In the genomic region with DNA sequence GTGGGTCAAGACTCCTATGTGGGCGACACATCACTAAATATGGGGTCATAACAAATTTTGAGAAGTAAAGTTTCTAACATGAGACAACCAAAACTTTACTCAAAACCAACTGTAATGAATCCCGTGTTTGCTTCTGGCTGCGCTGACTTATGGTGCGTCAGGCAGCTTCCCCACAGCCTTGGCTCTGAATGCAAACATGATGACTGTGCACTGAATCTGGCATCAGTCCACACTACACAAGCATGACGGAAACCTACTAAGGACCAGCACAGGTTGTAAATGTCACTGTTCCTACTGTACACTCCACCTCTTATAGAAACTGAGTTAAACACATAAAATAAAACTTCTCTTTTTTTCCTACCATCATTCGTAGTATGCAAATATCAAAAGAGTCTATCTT, we compare ENCODE assay signal across 9 mouse cellular contexts. TPM values are rescaled to one million over a fixed set of nuclear protein-coding genes. Genes with fewer than 3 reads are reported as not detected.
A peak's percentile ranks its signal among the peaks of the same experiment; 100 is the strongest.
DNase-seq lines count a peak whose midpoint lies in the region; ATAC-seq and TF ChIP-seq lines count a peak whose summit lies in the region.
"Had no signal": no experiment of that assay in that cellular context is flagged by ENCODE, and none has a peak within 500 bp of the region (broad histone marks: within the 10 kb centered on the region; RNA-seq: fewer than 3 reads in every experiment).

No protein-coding gene starts in this region.

- no peaks in the 10 kb centered on the region for H3K27me3 ChIP-seq in lung, embryonic 14.5 days (ENCODE audit: insufficient read depth, low read length)
- H3K27me3 ChIP-seq in forebrain, embryonic 10.5 days (ENCODE audit: poor library complexity, severe bottlenecking): no peaks in the 10 kb centered on the region
- H3K27me3 ChIP-seq: lung, embryonic 15.5 days had no signal

- H3K27ac ChIP-seq in lung, embryonic 14.5 days (ENCODE audit: low read depth): no peak overlapping the region
- H3K27ac ChIP-seq in forebrain, embryonic 10.5 days: no peak overlapping the region
- H3K27ac ChIP-seq: lung, embryonic 15.5 days had no signal

- ATAC-seq in frontal cortex, adult (ENCODE audit: low TSS enrichment): peak; percentile 93
- no peak for ATAC-seq in lung, embryonic 14.5 days (ENCODE audit: insufficient read depth)
- peak; percentile 99 for ATAC-seq in megakaryocyte-erythroid progenitor cell, adult 5-6 weeks (replicated peaks; ENCODE audit: low FRiP score, low TSS enrichment, poor library complexity, severe bottlenecking)

- no peak overlapping the region for H3K4me2 ChIP-seq in lung, embryonic 14.5 days
- H3K4me2 ChIP-seq: lung, embryonic 15.5 days had no signal

- H3K9me3 ChIP-seq in lung, embryonic 14.5 days (ENCODE audit: low read depth, low read length): no peaks in the 10 kb centered on the region
- no peaks in the 10 kb centered on the region for H3K9me3 ChIP-seq in forebrain, embryonic 10.5 days
- H3K9me3 ChIP-seq: lung, embryonic 15.5 days had no signal

- H3K9ac ChIP-seq in lung, embryonic 14.5 days: no peak overlapping the region
- H3K9ac ChIP-seq: lung, embryonic 15.5 days had no signal

- 88% methylated on average over 6 of the region's 6 CpGs for WGBS in lung, embryonic 14.5 days
- WGBS in forebrain, embryonic 10.5 days: 97% methylated on average over 6 of the region's 6 CpGs

- no peak for DNase-seq in frontal cortex, postnatal 14 days (ENCODE audit: low spot score in 2 of 2)
- DNase-seq in lung, embryonic 14.5 days: peak; percentile 17
- no peak for DNase-seq in lung, postnatal 4 days
- DNase-seq in cerebellum, postnatal 25 days: peak; percentile 41 to 70
- DNase-seq in forebrain, embryonic 10.5 days (ENCODE audit: extremely low spot score, low spot score): no peak
- DNase-seq in right cerebral cortex, postnatal 4 days: no peak

- peaks cover 26% of the 10 kb centered on the region for H3K36me3 ChIP-seq in lung, embryonic 14.5 days (ENCODE audit: insufficient read depth)
- peaks cover 46% of the 10 kb centered on the region for H3K36me3 ChIP-seq in forebrain, embryonic 10.5 days (replicated peaks)

- no peaks in the 10 kb centered on the region for H3K4me1 ChIP-seq in lung, embryonic 14.5 days (ENCODE audit: insufficient read depth)
- H3K4me1 ChIP-seq in forebrain, embryonic 10.5 days: no peaks in the 10 kb centered on the region
- H3K4me1 ChIP-seq: lung, embryonic 15.5 days had no signal

- no peak overlapping the region for H3K4me3 ChIP-seq in lung, embryonic 14.5 days (ENCODE audit: low read depth, low read length)
- H3K4me3 ChIP-seq in forebrain, embryonic 10.5 days: no peak overlapping the region
- H3K4me3 ChIP-seq: lung, embryonic 15.5 days had no signal

- TF ChIP-seq CTCF in lung, embryonic 14.5 days (IDR thresholded peaks at IDR 0.05; ENCODE audit: low read depth): no peak

RNA-seq across cellular contexts. Expression of gene Ecpas, which starts 45.3 kb away (rescaled TPM):
- polyA plus RNA-seq in lung, embryonic 14.5 days (2014; fragmentation: Nextera tagmentation; extraction: Ambion mirVana): 41.1 and 41.5 TPM in 2 replicates
- total RNA-seq in megakaryocyte-erythroid progenitor cell, adult 5-6 weeks (2014; fragmentation: Nextera tagmentation): 78.4 and 95.1 TPM in 2 replicates
- 69.0 and 101 TPM in 2 replicates for total RNA-seq in megakaryocyte-erythroid progenitor cell, adult 5-6 weeks (2017)
- polyA plus RNA-seq in forebrain, embryonic 10.5 days (2016; fragmentation: Nextera tagmentation; extraction: Ambion mirVana): 32.6 and 33.9 TPM in 2 replicates

Comparison
In these comparisons a context has a peak if more than half of its experiments do, and no peak if none do; other contexts are left out.
1. DNase-seq: peak in lung, embryonic 14.5 days (single experiment) and cerebellum, postnatal 25 days (2 of 2); none in frontal cortex, postnatal 14 days (0 of 2), lung, postnatal 4 days (0 of 2), forebrain, embryonic 10.5 days (single experiment) and right cerebral cortex, postnatal 4 days (single experiment).